In the genomic region with DNA sequence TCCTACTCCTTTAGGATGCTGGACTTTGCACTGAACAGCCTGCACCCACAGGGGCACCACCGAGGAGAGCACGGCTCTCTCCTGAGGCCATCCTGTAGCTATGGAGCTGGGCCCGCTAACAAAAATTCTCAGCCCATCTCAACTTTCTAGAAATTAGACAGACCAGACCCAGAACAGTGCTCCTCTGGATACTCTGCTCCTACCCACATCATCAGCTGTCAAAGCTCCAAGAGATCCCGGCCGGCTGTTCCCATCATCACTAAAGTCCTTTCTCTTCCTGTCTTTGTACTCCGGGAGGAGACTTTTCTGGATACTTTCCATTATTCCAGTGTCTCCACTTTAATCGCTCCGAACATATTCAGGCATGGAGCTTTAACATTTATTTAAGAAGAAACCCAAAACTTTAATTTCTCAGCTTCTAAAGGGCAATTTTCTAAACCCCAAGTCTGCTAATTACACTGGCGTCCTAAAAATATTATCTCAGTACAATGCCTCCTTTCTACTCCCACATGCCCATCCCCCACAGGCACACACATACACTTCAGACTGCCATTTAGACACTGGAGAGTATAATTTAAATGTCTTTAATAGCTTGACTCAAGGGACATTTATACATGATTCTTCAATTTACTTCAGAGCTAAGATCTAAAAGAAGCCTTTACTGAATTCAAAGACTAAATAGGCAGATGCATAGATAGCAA, we compare ENCODE assay signal across 9 mouse cellular contexts. TPM values are rescaled to one million over a fixed set of nuclear protein-coding genes. Genes with fewer than 3 reads are reported as not detected.
DNase-seq lines count a peak whose midpoint lies in the region; ATAC-seq lines count a peak whose summit lies in the region.
"Had no signal": no experiment of that assay in that cellular context is flagged by ENCODE, and none has a peak within 500 bp of the region (broad histone marks: within the 10 kb centered on the region; RNA-seq: fewer than 3 reads in every experiment).

No protein-coding gene starts in this region.

- no peaks in the 10 kb centered on the region for H3K9me3 ChIP-seq in heart, embryonic 10.5 days
- H3K9me3 ChIP-seq in kidney, embryonic 16.5 days (ENCODE audit: low read length), result no peaks in the 10 kb centered on the region

- no peak for DNase-seq in frontal cortex, adult 2 months (ENCODE audit: extremely low spot score in 1 of 2, low spot score in 1 of 2)
- no peak for DNase-seq in heart, embryonic 10.5 days (ENCODE audit: low spot score)
- no peak for DNase-seq in thymus, postnatal 4 days
- DNase-seq in frontal cortex, postnatal 14 days (ENCODE audit: low spot score in 2 of 2), result no peak
- no peak for DNase-seq in adrenal gland, postnatal 10 days

- H3K4me1 ChIP-seq in brown adipose tissue, adult 24 weeks (ENCODE audit: control insufficient read depth, insufficient read depth, insufficient read length, low read length), result peaks cover 29% of the 10 kb centered on the region
- peaks cover 27% of the 10 kb centered on the region for H3K4me1 ChIP-seq in heart, embryonic 10.5 days
- peaks cover 57% of the 10 kb centered on the region for H3K4me1 ChIP-seq in kidney, embryonic 16.5 days (ENCODE audit: insufficient read depth, low read length)

- ATAC-seq in frontal cortex, adult (ENCODE audit: low TSS enrichment), result 0 out of 2 replicates have a peak, but pooled peaks have one; percentile 18
- peak; percentile 61; the same call in 1 of the 2 replicates for ATAC-seq in kidney, embryonic 16.5 days (ENCODE audit: low FRiP score, low TSS enrichment)

- peak overlapping the region; percentile 96 for H3K27ac ChIP-seq in brown adipose tissue, adult 24 weeks (replicated peaks; ENCODE audit: low read depth, low read length)
- peak overlapping the region; percentile 24 for H3K27ac ChIP-seq in heart, embryonic 10.5 days
- peak overlapping the region; percentile 63 for H3K27ac ChIP-seq in kidney, embryonic 16.5 days (ENCODE audit: low read length)

- H3K36me3 ChIP-seq in heart, embryonic 10.5 days, result peaks cover 12% of the 10 kb centered on the region
- no peaks in the 10 kb centered on the region for H3K36me3 ChIP-seq in kidney, embryonic 16.5 days (ENCODE audit: insufficient read depth, low read length)

- no peak overlapping the region for H3K4me3 ChIP-seq in brown adipose tissue, adult 24 weeks (ENCODE audit: insufficient read depth, low read depth, low read length)
- no peak overlapping the region for H3K4me3 ChIP-seq in heart, embryonic 10.5 days
- H3K4me3 ChIP-seq in kidney, embryonic 16.5 days (ENCODE audit: low read length), result no peak overlapping the region

- H3K9ac ChIP-seq in kidney, embryonic 16.5 days (replicated peaks; ENCODE audit: low read length), result peak overlapping the region; percentile 39; the same call in 1 of the 2 replicates

- WGBS in heart, embryonic 10.5 days, result 57% methylated on average over 9 of the region's 9 CpGs
- WGBS in kidney, embryonic 16.5 days, result 29% methylated on average over 9 of the region's 9 CpGs

- no peaks in the 10 kb centered on the region for H3K27me3 ChIP-seq in heart, embryonic 10.5 days (ENCODE audit: insufficient read depth, poor library complexity, severe bottlenecking)
- H3K27me3 ChIP-seq in kidney, embryonic 16.5 days (ENCODE audit: insufficient read depth, low read length), result no peaks in the 10 kb centered on the region

- no peak overlapping the region for H3K4me2 ChIP-seq in kidney, embryonic 16.5 days (replicated peaks; ENCODE audit: low read depth, low read length)

RNA-seq across cellular contexts. Expression of a gene that starts 2.6 kb away (rescaled TPM):
- polyA plus RNA-seq in frontal cortex, adult 2 months (2012; rRNA removed), result 0.22 and 0.29 TPM in 2 replicates
- 3.3 and 7.9 TPM in 2 replicates for polyA plus RNA-seq in brown adipose tissue, adult 24 weeks (2012; ENCODE audit: insufficient read depth, insufficient read length, missing spikeins)
- polyA plus RNA-seq in heart, embryonic 10.5 days (2016; fragmentation: Nextera tagmentation; extraction: Ambion mirVana), result 3.2 TPM in 2 replicates
- 2.4 and 4.5 TPM in 2 replicates for polyA plus RNA-seq in kidney, embryonic 16.5 days (2015; fragmentation: Nextera tagmentation; extraction: Ambion mirVana)
- total RNA-seq in adrenal gland, postnatal 10 days (2021), result 1 to 10 TPM; 1.9 to 3.1 TPM
- polyA plus RNA-seq: liver, adult 2 months had no signal

RNA-seq across cellular contexts. Expression of a gene that starts 21.0 kb away (rescaled TPM):
- 261 and 265 TPM in 2 replicates for polyA plus RNA-seq in frontal cortex, adult 2 months (2012; rRNA removed)
- polyA plus RNA-seq in brown adipose tissue, adult 24 weeks (2012; ENCODE audit: insufficient read depth, insufficient read length, missing spikeins), result 33.1 and 39.9 TPM in 2 replicates
- polyA plus RNA-seq in heart, embryonic 10.5 days (2016; fragmentation: Nextera tagmentation; extraction: Ambion mirVana), result 108 and 118 TPM in 2 replicates
- 89.0 and 92.2 TPM in 2 replicates for polyA plus RNA-seq in kidney, embryonic 16.5 days (2015; fragmentation: Nextera tagmentation; extraction: Ambion mirVana)
- 10 to 100 TPM; 54.7 to 55.1 TPM for total RNA-seq in adrenal gland, postnatal 10 days (2021)

RNA-seq across cellular contexts. Expression of a gene that starts 49.0 kb away (rescaled TPM):
- polyA plus RNA-seq in frontal cortex, adult 2 months (2012; rRNA removed), result 40.5 and 42.0 TPM in 2 replicates
- polyA plus RNA-seq in brown adipose tissue, adult 24 weeks (2012; ENCODE audit: insufficient read depth, insufficient read length, missing spikeins), result 19.1 and 20.8 TPM in 2 replicates
- polyA plus RNA-seq in heart, embryonic 10.5 days (2016; fragmentation: Nextera tagmentation; extraction: Ambion mirVana), result 170 and 220 TPM in 2 replicates
- 201 and 208 TPM in 2 replicates for polyA plus RNA-seq in kidney, embryonic 16.5 days (2015; fragmentation: Nextera tagmentation; extraction: Ambion mirVana)
- 10 to 100 TPM; 34.1 to 50.3 TPM for total RNA-seq in adrenal gland, postnatal 10 days (2021)

RNA-seq across cellular contexts. Expression of a gene that starts 53.3 kb away (rescaled TPM):
- polyA plus RNA-seq in frontal cortex, adult 2 months (2012; rRNA removed), result 34.8 and 35.4 TPM in 2 replicates
- polyA plus RNA-seq in brown adipose tissue, adult 24 weeks (2012; ENCODE audit: insufficient read depth, insufficient read length, missing spikeins), result 62.6 and 69.4 TPM in 2 replicates
- polyA plus RNA-seq in heart, embryonic 10.5 days (2016; fragmentation: Nextera tagmentation; extraction: Ambion mirVana), result 25.8 and 29.8 TPM in 2 replicates
- polyA plus RNA-seq in kidney, embryonic 16.5 days (2015; fragmentation: Nextera tagmentation; extraction: Ambion mirVana), result 31.9 and 37.3 TPM in 2 replicates
- 10 to 100 TPM; 17.4 to 20.8 TPM for total RNA-seq in adrenal gland, postnatal 10 days (2021)

RNA-seq across cellular contexts. Expression of a gene that starts 59.2 kb away (rescaled TPM):
- polyA plus RNA-seq in frontal cortex, adult 2 months (2012; rRNA removed), result 536 and 611 TPM in 2 replicates
- 420 and 430 TPM in 2 replicates for polyA plus RNA-seq in brown adipose tissue, adult 24 weeks (2012; ENCODE audit: insufficient read depth, insufficient read length, missing spikeins)
- 998 and 1,151 TPM in 2 replicates for polyA plus RNA-seq in heart, embryonic 10.5 days (2016; fragmentation: Nextera tagmentation; extraction: Ambion mirVana)
- polyA plus RNA-seq in kidney, embryonic 16.5 days (2015; fragmentation: Nextera tagmentation; extraction: Ambion mirVana), result 1,111 and 1,181 TPM in 2 replicates
- 100 to 1,000 TPM; 901 to 923 TPM for total RNA-seq in adrenal gland, postnatal 10 days (2021)

Comparison
In these comparisons a context has a peak if more than half of its experiments do, and no peak if none do; other contexts are left out.
1. H3K27ac ChIP-seq: peak in every context shown above with its lines; median percentile 96 in brown adipose tissue, adult 24 weeks; 63 in kidney, embryonic 16.5 days; 24 in heart, embryonic 10.5 days.